Mouse (Mus musculus) natural killer cell, adult 2 months (primary cell): ENCODE measurements around the gene Rtl10.

Experiments used
- DNase-seq, 2 experiments: peaks; one replicate each; pipeline ENCODE4 v3.0.0; 2022; ENCODE audit warnings: low spot score in 2 of 2

Rtl10 gene

GRCm38 (mm10) chr16:18543151-18543829 is 44.6 kb downstream of the Rtl10 start:
- DNase-seq, result no peak

- DNase-seq, result no peak
Measured at GRCm38 (mm10) chr16:18547891-18548290, 49.2 kb downstream of the Rtl10 start.
